Mouse (Mus musculus) effector memory CD4-positive, alpha-beta T cell, adult 5 months (primary cell): ENCODE results near the gene Camkk1. TPM values are rescaled to one million over a fixed set of nuclear protein-coding genes. Genes with fewer than 3 reads are reported as not detected.

Source experiments
- polyA plus RNA-seq: library from polyadenylated mRNA; unstranded; fragments of 100-300 nt; shearing (Covaris generic); gene quantifications from one replicate; pipeline ENCODE4 v1.2.1, GENCODE M21; 2017

The Camkk1 gene
- polyA plus RNA-seq, result 4.6 TPM

DNA sequence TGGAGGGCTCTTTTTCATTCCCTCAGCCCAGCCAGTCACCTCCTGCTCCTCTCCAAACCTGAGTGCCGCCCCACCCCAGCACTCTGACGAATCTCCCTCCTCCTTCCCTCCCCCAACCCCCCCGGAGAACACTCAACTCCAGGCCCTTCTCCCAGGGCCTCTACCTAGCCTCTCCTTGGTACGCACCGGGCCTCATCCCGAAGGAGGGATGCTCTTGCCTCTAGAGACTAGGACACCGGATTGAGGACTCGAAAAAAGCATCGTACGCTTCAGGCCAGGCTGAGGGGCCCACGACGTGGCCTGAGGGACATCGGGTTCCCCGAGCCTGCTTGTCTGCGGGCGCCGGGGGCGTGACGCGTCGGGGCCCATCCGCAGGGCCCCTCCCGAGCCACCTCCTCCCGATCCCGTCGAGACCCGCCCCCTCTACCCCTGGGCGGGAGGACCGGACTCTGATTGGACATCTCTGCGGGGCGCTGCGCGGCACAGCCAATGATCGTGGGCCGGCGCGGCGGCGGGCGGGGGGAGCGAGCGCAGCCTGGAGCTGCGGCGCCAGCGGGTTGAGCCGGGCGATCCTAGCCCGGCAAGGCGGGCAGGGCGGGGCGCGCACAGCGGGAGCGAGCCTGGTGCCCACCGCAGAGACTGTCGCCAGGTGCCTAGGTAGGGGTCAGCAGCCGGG is at the start of gene Camkk1:
TSS of gene Camkk1 (plus strand) at position 538 of the 676 bp plus-strand sequence.

DNA sequence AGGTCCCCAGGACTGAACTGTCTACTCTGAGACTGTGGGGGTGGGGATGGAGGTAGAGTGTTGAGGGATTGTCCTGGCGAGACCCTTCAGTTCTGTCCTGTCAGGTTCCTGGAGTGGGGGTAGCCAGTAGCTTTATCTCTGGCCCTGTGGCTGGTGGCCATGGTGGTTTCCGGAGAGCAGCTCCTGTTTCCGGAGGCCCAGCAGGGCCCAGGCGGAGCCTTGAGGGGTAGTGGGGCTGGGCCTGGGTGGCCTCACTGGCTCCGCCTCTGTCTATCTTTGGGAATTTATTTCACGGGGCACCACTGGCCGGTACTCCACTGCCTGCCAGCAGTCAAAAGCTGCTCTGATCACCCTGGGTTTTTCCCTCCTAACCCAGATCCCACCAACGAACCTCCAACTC is 20.0 kb upstream of the Camkk1 start, which contains the start of gene P2rx1:
TSS of gene P2rx1 (plus strand) at position 333 of the 400 bp plus-strand sequence.

DNA sequence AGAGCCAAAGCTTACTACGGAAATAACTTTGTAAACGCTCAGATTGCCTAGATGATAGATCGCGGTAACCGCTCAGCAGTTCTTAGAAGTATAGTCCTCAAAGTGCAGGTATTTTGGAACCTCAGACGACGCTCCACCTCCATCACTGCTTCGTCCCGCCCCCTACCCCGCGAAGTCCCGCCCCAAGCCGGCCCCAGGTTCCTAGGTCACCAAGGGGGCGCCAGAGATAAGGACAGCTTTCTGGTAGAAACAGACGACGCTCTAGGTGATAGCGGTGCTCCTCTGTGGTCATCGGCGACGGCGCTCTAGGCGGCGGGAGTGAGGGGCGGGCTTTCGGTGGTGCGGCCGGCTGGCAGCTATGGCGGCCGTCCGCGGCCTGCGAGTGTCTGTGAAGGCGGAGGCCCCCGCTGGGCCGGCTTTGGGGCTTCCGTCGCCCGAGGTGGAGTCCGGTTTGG is 28.8 kb downstream of the Camkk1 start, which contains the start of gene Ncbp3:
TSS of gene Ncbp3 (plus strand) at position 242 of the 455 bp plus-strand sequence.

DNA sequence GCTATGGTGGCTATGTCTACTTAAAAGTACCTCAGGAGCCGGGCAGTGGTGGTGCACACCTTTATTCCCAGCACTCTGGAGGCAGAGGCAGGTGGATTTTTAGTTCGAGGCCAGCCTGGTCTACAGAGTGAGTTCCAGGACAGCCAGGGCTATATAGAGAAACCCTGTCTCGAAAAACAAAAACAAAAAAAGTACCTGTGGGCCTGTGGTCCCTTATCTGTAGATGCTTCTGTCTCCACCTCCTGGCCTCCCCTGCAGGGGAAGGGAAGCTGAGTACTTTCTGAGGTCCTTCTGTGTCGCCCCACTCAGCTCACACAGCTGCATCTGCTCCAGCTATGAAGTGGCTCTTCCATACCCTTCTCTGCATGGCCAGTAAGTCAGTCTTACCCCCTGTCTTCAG is 71.5 kb downstream of the Camkk1 start, which contains the start of gene Itgae:
TSS of gene Itgae (plus strand) at position 301 of the 400 bp plus-strand sequence.

Other genes with a start within 250 kb of the Camkk1 start
- gene Cyb5d2, start 222.9 kb upstream of the Camkk1 start, polyA plus RNA-seq, result 4.6 TPM
- gene Zzef1, start 222.8 kb upstream of the Camkk1 start, polyA plus RNA-seq, result 31.4 TPM
- 236 TPM for gene Atp2a3, start 57.8 kb upstream of the Camkk1 start, polyA plus RNA-seq
- not detected for gene P2rx1, start 19.9 kb upstream of the Camkk1 start, polyA plus RNA-seq
- 7.5 TPM for gene Ncbp3, start 28.8 kb downstream of the Camkk1 start, polyA plus RNA-seq
- 0.67 TPM for gene Itgae, start 71.6 kb downstream of the Camkk1 start, polyA plus RNA-seq
- 2.0 TPM for gene Haspin, start 119.3 kb downstream of the Camkk1 start, polyA plus RNA-seq
- gene P2rx5, start 141.4 kb downstream of the Camkk1 start, polyA plus RNA-seq, result not detected
- gene Emc6, start 158.0 kb downstream of the Camkk1 start, polyA plus RNA-seq, result 75.4 TPM
- gene Tax1bp3, start 158.1 kb downstream of the Camkk1 start, polyA plus RNA-seq, result 12.5 TPM
- 9.9 TPM for gene Ctns, start 180.0 kb downstream of the Camkk1 start, polyA plus RNA-seq
- 4.3 TPM for gene Shpk, start 180.5 kb downstream of the Camkk1 start, polyA plus RNA-seq
- not detected for gene Trpv1, start 215.3 kb downstream of the Camkk1 start, polyA plus RNA-seq
- gene Trpv3, start 248.4 kb downstream of the Camkk1 start, polyA plus RNA-seq, result not detected